Mouse (Mus musculus) frontal cortex, postnatal 14 days (tissue): ENCODE measurements around the gene Ntrk3.
A peak's percentile ranks its signal among the peaks of the same experiment; 100 is the strongest.

Experiments used
- DNase-seq, 2 experiments: peaks; one replicate each; pipeline ENCODE4 v3.0.0; 2022; ENCODE audit warnings: low spot score in 2 of 2

Gene Ntrk3

GRCm38 (mm10) chr7:78623686-78624085 lies 114.1 kb downstream of the Ntrk3 start:
- DNase-seq: no peak

DNA sequence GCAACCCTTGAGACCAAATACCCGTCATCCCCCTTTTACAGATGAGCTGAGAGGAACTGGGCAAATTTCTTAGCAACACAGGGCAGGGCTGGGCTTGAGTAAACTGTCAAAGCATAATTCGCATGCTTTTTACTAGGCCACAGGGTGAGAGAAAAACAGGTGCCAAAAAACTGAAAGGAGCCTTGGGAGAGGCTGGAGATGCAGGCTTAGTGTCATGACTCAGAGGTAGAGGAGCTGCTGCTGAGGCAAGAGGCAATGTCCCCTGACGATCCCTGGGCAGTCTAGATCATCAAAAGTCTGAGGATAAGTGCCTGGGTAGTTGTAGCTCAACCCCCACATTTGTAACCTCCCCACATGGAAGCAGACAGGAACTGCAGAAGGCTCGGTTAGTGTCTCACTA lies 116.7 kb downstream of the Ntrk3 start:
- no peak for DNase-seq

DNA sequence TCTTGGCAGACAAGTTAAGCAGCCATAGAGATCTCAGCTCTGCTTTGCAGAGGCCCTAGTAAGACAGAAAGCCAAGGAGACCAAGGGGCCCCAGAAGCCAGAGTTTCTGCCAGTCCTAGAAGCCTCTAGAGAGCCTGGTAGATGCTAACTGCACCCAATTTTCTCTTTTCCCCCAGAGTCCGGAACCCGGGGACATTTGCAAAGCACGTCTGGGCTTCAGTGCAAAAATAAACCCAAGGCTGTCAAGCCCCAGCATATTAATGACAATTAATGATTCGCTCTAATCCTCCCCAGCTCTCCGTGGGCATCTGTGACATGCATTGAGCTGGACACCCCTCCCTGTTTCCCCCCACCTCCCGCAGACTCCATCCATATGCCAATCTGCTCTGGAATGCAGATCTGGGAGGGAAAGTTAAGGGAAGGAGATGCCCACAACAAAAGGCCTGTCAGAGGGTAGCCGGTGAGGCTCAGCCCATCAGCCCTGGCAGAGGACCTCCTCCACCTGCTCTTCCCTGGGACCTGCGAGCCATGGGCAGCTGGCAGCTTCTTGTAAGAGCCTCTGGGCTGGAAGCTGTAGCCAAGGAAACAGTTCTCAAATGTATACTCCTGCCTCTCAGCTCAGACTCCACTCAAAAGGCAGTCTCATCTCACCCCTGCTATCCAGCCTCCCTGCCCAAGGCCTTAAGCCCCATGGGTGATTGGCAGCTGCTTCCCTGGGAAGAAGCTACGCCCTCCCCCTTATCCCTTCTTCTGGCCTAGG lies 117.8 kb downstream of the Ntrk3 start:
- no peak for DNase-seq

GRCm38 (mm10) chr7:78605538-78606130 lies 132.2 kb downstream of the Ntrk3 start:
- no peak for DNase-seq

DNA sequence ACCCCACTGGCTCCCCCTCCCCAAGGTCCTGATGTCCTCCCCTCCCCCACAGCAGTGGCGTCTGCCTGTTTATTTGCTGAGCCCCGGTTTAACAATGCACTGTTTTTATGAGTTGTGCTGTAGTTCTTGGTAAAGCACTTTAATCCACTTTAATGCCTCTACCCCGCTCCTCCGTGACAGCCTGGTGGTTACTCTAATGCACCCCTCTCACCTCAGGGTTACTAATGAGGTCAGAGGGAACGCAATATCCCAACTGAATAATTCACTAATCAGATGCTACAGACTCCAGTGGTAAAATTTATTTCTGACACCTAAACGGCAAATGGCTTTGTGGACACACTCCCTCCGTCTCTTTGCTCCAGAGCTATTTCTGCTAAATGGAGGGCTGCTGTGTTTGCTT lies 133.9 kb downstream of the Ntrk3 start:
- no peak for DNase-seq

DNA sequence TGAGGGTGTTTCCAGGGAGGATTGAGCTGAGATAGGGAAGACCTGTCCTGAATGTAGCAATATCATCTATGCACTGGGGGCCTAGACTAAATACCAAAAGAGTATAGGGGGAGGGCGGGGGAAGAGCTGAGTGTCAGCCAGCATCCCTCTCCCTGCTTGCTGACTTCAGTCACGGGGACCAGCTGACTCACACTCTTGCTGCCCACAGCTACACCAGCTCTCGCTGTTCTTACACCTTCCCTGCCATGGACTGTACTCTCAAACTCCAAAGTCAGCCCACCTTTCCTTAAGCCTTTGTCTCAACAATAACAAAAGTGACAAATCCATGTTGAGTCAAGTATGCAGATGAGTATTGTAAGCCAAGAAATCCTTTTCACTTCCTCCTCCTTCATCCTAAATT lies 136.0 kb downstream of the Ntrk3 start:
- no peak for DNase-seq

DNA sequence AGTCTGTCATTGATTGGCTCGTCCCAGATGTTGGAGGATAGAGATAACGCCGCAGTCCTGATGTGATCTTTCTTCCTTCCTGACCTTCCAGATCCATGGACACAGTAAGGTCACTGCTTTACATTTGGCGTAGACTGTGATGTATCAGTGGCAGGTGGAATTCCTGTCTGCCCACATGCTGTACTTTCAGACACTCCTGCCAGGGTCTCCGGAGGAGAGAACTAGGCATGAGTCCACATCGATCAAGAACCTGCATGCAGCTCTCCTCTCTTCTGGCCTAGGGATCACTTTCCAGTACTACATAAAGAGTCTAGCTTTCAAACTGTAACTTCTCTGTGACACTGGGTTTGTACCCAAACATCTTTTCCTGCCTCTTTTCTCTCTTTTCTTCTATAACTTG lies 136.9 kb downstream of the Ntrk3 start:
- DNase-seq: no peak

DNA sequence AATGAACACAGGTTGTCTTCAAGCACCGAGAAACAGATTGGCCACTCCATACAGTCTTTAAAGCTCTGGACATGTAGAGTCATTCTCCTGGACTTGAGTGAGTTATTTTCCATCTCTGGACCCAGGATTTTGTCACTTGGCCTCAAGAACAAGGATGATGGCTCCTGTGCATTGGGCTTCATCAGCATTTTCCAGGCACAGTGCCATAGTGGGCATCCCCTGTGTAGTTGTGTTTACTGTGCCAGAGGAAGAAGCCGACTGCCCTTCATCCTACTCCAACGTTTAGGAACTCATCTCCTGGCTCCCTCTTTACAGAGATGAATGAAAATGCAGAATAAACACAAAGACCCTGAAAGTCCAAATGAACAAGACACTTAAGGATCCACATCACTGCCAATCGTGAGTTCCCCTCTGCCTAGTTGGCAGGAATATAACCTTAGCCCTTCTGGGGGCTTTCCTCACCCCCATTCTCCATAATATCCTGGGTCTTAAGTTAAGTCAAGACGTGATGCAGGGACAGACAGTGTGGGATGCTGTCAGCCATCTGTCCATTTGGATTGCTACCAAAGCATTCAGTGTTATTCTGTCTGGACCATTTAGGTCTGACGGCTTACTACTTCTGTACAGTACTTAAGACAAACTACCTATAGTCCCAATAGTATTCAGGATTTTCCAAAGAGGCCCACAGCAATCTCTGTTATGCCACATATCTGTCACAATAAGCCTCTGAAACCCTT lies 137.7 kb downstream of the Ntrk3 start:
- DNase-seq: no peak

DNA sequence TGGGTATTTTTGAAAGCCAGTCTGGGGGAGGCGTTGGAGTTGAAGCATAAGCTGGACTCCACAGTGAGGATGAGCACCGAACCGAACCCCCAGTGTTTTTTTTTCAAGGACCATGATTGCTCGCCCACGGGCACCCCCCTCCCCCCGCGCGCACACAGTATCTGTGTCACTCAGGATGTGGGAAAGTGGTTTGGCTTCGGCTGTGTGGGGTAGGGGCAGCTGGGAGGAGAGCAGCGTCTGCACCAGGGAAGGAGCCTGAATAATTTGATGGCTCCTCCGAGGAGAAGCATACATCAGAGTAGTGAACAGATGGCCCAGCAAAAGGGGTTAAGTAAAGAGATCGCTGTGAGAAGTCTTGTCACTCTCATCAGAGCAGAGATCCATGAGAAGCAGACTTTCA lies 139.7 kb downstream of the Ntrk3 start:
- DNase-seq: no peak

GRCm38 (mm10) chr7:78597251-78598129 lies 140.3 kb downstream of the Ntrk3 start:
- no peak for DNase-seq

DNA sequence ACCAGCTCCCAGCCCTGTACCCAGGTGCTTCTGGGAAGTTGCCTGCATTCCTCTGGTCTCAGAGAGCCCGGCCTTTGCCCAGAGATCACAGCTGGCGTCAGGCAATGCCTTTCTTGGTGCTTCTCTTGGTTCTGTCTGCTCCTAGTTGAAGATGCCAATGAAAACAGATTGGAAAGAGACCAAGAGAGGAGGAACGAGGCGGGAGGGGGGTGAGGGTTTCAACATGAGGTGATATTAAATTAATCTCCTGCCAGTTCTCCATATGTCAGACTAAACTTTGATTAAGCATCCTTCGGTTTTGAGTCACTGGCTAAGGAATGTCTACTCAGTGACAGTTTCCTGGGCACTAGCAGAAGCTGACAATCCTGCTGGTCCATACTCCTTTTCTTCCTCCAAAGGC lies 141.3 kb downstream of the Ntrk3 start:
- DNase-seq: no peak

DNA sequence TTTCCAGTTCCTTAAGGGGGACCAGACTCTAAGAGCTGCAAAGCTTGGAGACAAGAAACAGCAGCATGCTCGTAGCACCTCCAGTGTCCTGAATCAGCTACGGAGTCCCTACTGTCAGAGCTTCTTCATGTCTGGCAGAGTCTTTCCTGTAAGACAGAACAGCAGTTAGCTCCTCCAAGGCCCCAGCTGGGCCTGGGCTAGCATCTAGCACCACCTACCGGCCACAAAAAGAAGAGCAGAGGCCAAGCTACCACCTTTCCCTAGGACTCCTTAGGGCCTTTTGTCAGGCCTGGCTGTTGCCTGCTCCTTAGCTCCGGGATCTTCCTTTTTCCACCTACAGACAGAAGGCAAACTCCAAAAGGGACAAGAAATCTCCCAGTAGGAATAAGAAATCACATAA lies 141.9 kb downstream of the Ntrk3 start:
- peak in 1 of 2 experiments; percentile 61 for DNase-seq

GRCm38 (mm10) chr7:78592948-78593347 lies 144.9 kb downstream of the Ntrk3 start:
- DNase-seq: no peak

DNA sequence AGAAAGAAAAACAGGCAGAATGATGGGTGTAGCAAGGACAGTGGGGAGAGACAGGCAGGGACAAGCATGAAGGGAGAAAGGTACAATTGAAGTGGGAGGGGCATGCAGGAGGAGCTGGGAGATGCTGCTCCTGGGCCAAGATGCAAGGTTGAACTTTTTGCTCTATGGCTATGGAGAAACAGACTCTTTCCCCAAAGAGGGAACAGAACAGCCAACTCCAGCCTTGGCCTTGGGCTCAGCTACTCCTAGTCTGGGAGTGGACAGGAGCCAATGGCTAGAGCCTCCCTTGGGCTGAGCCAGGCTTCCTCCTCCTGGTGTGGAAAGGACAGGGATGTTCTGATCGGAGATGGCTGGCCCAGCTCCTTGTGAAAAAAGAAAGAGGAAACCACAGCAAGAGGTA lies 145.6 kb downstream of the Ntrk3 start:
- no peak for DNase-seq

- no peak for DNase-seq
Measured at GRCm38 (mm10) chr7:78589766-78590165, 148.0 kb downstream of the Ntrk3 start.

GRCm38 (mm10) chr7:78586800-78587199 lies 151.0 kb downstream of the Ntrk3 start:
- DNase-seq: no peak

DNA sequence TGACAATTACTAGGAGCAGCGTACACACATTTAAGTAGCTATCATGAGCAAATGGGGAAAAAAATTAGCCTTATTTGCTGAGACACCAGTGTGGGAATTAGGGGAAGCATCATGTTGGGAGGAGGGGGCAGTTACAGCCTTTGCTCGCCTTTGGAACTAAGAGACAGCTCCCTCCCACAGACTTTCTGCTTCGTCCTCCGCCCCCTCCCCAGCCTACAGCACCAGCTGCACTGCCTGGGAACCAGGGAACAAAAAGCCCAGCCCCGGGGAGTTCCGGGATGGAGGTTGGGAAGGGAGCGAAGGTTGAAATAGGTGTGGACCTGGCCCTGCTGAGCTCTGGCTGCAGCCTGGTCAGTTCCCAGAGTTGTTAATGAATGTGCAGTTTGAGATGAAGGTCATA lies 151.9 kb downstream of the Ntrk3 start:
- DNase-seq: no peak

GRCm38 (mm10) chr7:78584936-78585335 lies 152.9 kb downstream of the Ntrk3 start:
- DNase-seq: no peak

DNA sequence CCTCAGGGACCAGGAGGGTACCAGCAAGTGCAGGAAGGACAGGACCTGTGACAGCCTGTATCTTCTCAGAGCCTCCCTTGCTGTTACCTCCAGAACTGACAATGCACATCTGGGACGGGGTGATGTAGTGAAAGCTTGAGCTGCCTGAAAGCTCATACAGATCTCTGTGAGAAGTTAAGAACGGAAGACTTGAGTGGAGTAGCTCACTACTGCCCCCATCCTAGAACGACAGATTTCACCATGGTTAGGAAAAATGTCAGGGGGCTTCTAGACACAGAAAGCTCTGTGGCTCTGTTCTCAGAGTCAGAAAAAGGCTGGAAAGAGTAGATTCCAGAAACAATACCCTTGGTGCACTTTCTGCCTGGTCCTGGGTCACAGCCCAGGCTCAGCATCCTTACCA lies 153.3 kb downstream of the Ntrk3 start:
- no peak for DNase-seq

DNA sequence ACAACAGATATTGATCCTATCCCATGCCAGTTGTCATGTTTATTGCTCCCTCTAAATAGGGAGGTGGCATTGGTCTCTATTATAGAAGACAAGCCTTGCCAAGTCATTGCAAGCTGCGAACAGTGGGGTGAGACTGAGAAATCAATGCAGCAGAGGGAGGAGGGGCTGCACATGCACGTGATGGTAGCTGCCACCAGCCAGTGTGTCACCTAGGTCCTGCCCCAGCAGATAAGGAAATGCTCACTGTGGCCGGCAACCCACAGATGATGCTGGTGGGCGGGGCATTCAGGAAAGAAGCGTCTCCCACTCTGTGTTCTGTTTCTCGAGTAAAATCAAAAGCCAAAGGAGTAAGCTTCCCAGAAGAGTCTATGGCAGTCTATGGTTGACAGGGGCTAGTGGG lies 154.1 kb downstream of the Ntrk3 start:
- DNase-seq: no peak

DNA sequence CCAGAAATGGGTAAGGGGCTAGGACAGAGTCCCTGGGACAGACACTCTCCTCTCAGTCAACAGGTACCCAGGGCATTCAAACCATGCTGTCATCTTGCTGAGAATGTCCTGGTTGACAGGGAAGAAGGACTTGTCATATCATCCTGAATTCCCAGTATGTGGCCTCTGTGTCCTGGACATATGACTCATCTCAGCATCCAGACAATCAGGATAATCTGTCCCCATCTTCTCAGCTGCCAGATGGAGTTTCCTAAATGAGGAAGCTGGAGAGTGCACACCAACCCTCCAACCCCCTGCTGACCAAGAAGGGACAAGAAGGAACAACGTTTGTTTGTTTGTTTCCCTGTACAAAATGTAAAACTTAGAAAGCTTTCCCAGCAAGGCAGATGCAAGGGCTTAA lies 156.5 kb downstream of the Ntrk3 start:
- no peak for DNase-seq
